Mouse (Mus musculus): Measurements from ENCODE around the gene Fgfr2.

Gene Fgfr2

GRCm38 (mm10) chr7:130695669-130696338 is 2427.3 kb downstream of the Fgfr2 start:
- peak; percentile 15 for DNase-seq (ENCODE audit: low read depth, low spot score)
- Histone ChIP-seq H3K36me3 (ENCODE audit: control insufficient read depth, insufficient read depth, low read length, poor library complexity, severe bottlenecking) (no peaks in the 10 kb centered on the region), H3K27me3 (ENCODE audit: control insufficient read depth, insufficient read depth, low read length, poor library complexity, severe bottlenecking) (no peaks in the 10 kb centered on the region)

- no peaks in the 10 kb centered on the region for H3K27me3 ChIP-seq (ENCODE audit: control insufficient read depth, insufficient read depth, low read length, poor library complexity, severe bottlenecking)
- no peaks in the 10 kb centered on the region for H3K36me3 ChIP-seq (ENCODE audit: control insufficient read depth, insufficient read depth, low read length, poor library complexity, severe bottlenecking)
- no peak for DNase-seq (ENCODE audit: low read depth, low spot score)
These were observed 2429.4 kb downstream of the Fgfr2 start for GRCm38 (mm10) chr7:130693800-130694193.

DNA sequence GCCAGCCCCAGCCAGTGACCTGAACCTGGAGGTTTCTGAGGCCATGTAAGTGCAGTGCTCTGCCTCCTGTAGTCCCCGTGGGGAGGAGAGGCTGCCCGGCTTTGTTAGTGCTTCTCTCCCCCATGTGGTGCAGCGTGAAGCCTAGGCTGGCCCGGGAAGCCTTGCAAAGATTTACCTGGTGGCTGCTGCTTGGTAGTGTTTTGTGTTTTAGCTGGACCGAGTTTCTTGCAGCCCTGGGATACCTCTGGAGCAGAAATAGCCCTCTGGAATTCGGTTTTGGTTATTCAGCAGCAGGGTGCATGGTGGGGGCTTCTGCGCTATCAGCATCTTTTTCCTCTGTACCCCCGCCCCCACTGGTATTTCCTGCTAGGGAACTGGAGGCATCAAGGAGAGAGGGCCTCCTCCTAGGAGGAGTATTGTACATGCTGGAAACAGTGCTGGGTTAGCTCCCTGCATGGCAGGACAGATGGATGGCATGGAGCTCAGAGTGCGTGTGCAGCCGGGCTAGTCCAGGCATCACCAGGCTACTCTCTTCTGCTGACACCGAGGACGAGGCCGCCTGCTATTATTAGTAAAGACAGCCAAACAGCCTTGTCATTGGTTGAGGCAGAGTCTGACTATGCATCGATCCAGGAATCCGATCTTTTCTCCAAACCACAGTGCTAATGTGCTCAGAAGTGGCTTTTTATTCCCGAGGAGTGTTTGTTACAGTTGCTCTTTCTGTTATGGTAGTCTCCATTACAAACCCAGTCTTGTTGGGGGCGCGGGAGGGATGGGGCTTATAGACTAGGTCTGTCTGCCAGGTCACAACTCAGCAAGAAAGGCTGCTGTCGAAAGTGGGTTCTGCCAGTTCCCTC is 2430.0 kb downstream of the Fgfr2 start:
- Histone ChIP-seq H3K27me3 (ENCODE audit: control insufficient read depth, insufficient read depth, low read length, poor library complexity, severe bottlenecking) (no peaks in the 10 kb centered on the region), H3K36me3 (ENCODE audit: control insufficient read depth, insufficient read depth, low read length, poor library complexity, severe bottlenecking) (no peaks in the 10 kb centered on the region)
- DNase-seq (ENCODE audit: low read depth, low spot score), result no peak

DNA sequence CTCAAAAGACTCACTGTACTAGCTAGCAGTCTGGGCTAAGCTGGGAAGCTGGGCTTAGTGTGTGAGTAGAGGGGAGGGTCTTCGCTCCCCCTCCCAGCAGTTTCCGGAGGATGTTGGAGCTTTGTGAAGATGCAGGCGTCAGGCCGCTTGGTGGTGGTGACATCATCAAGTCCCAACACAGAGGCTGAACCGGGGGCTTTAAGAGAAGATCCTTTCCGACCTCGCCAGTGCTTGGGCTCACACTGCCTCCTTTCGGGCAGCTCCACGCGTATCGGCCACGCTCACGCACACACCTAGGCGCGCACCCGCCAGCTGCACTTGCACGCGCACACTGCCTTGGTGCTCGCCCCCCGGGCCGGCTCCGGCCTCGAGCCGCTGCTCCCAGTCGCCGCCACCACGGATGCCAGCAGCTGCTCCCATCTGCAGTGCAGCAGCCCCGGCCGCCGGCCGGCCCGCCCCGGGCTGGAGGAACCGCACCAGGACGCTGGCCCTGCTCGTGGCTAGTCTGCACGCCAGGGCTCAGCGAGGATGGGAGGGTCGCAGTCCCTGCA is 2430.7 kb downstream of the Fgfr2 start:
- H3K27me3 ChIP-seq (ENCODE audit: control insufficient read depth, insufficient read depth, low read length, poor library complexity, severe bottlenecking), result no peaks in the 10 kb centered on the region
- no peak for DNase-seq (ENCODE audit: low read depth, low spot score)
- no peaks in the 10 kb centered on the region for H3K36me3 ChIP-seq (ENCODE audit: control insufficient read depth, insufficient read depth, low read length, poor library complexity, severe bottlenecking)

- Histone ChIP-seq H3K36me3 (ENCODE audit: control insufficient read depth, insufficient read depth, low read length, poor library complexity, severe bottlenecking) (no peaks in the 10 kb centered on the region), H3K27me3 (ENCODE audit: control insufficient read depth, insufficient read depth, low read length, poor library complexity, severe bottlenecking) (no peaks in the 10 kb centered on the region)
- no peak for DNase-seq (ENCODE audit: low read depth, low spot score)
These were observed 2431.2 kb downstream of the Fgfr2 start for GRCm38 (mm10) chr7:130691931-130692330.

GRCm38 (mm10) chr7:130690869-130691268 is 2432.3 kb downstream of the Fgfr2 start:
- DNase-seq (ENCODE audit: low read depth, low spot score), result no peak
- Histone ChIP-seq H3K36me3 (ENCODE audit: control insufficient read depth, insufficient read depth, low read length, poor library complexity, severe bottlenecking) (no peaks in the 10 kb centered on the region), H3K27me3 (ENCODE audit: control insufficient read depth, insufficient read depth, low read length, poor library complexity, severe bottlenecking) (no peaks in the 10 kb centered on the region)

DNA sequence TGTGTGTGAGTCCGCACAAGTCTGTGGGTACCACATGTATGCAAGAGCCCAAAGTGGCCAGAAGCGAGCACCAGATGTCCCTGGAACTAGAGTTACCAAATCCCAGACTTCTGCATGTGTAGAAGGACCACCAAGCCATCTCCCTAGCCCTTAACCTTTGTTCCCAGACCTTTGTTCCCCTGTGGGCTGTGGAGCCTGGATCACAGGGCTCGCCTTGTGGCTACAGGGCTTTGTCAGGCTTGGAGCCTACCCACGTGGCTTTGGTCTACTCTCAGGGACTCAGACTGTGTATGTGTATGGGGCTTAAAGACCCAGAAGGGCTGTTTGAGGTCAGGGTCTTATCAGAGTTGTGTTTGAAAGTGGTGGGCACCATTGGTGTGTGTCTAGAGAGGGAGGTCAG is 2434.5 kb downstream of the Fgfr2 start:
- no peak for DNase-seq (ENCODE audit: low read depth, low spot score)
- Histone ChIP-seq H3K36me3 (ENCODE audit: control insufficient read depth, insufficient read depth, low read length, poor library complexity, severe bottlenecking) (no peaks in the 10 kb centered on the region), H3K27me3 (ENCODE audit: control insufficient read depth, insufficient read depth, low read length, poor library complexity, severe bottlenecking) (no peaks in the 10 kb centered on the region)

DNA sequence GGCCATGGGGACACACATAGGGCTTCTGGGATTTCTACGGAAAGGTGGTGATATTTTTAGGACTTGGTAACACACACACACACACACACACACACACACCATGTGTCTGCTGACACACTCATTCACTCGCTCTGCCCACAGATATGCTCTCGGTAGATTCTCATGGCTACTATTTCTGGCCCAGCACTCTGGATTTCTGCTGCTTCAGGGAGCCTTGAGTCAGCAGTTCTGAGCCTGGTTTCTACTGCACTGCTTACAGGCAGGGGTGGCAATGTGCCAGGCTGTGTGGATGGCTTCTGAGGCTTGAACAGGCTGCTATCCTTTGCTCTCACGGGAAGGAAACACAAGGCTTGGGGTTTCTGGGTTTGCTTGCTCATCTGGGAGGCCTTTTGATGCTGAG is 2441.4 kb downstream of the Fgfr2 start:
- DNase-seq (ENCODE audit: low read depth, low spot score), result no peak
- H3K27me3 ChIP-seq (ENCODE audit: control insufficient read depth, insufficient read depth, low read length, poor library complexity, severe bottlenecking), result no peaks in the 10 kb centered on the region
- no peaks in the 10 kb centered on the region for H3K36me3 ChIP-seq (ENCODE audit: control insufficient read depth, insufficient read depth, low read length, poor library complexity, severe bottlenecking)

- no peaks in the 10 kb centered on the region for H3K36me3 ChIP-seq (ENCODE audit: control insufficient read depth, insufficient read depth, low read length, poor library complexity, severe bottlenecking)
- no peak for DNase-seq (ENCODE audit: low read depth, low spot score)
- H3K27me3 ChIP-seq (ENCODE audit: control insufficient read depth, insufficient read depth, low read length, poor library complexity, severe bottlenecking), result no peaks in the 10 kb centered on the region
These were observed 2444.7 kb downstream of the Fgfr2 start for GRCm38 (mm10) chr7:130678414-130678813.

DNA sequence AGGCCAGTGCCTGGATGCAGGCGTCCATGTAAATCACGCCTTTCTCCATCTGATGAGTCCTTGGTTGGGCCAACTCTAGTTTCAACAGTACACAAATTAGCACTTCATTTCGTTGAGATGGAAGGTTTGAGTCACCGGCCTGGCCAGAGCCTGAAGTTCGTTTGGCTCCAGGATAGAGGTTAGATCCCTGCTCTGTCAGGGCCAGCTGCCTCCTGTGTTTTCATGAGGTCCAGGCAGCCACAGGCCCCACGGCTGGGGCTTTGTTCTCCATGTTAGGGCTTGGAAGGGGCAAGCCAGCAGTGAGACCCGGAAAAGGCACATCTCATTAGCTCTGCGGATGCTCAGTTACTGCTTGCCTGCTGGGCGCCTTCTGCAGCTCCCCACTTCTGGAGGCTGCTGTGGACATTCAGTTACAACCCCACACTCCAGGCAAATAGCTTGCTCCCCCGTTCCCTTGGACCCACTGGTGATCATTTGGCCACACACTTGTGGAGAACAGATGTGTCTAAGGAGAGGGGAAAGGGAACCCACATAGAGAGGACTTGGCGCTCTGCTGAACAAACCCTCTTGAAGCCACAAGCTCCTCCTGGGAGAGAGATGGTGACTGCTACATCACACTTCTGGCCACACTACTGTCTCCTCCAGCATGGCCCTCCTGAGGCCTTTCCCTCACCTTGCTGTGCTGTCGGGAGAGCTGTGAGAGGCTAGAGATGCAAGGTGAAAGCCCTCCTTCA is 2445.4 kb downstream of the Fgfr2 start:
- H3K36me3 ChIP-seq (ENCODE audit: control insufficient read depth, insufficient read depth, low read length, poor library complexity, severe bottlenecking), result no peaks in the 10 kb centered on the region
- no peak for DNase-seq (ENCODE audit: low read depth, low spot score)
- H3K27me3 ChIP-seq (ENCODE audit: control insufficient read depth, insufficient read depth, low read length, poor library complexity, severe bottlenecking), result no peaks in the 10 kb centered on the region

DNA sequence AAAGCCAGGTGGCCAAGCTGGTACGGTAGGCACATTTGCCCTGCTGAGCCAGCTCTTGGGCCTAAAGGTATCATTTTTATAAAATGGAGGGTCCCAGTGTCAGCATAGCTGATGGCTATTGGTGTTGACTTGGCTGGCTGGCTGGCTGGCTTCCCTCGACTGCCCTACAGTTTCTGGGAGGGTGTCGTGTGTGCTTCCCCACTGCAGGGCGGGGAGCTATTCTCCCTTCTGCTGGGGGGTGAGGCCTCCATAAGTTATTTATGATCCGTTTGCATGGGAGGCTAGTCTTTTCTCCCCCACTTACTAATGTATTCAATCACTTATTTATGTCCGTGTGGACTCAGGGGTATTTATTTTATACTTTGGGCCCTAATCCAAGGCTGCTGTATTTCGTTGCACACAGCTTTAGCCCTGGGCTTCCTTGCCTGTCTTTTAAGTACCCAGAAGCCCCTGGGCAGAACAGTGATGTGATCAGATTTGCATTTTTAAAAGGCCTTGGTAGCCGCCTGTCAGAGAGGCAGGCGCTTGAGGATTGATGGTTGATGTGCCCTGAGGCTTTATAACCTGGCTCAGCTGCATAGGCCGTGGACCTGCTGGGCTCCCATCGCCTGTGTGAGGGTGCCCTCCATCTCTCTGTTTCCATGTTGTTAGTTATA is 2446.1 kb downstream of the Fgfr2 start:
- no peak for DNase-seq (ENCODE audit: low read depth, low spot score)

GRCm38 (mm10) chr7:130674526-130674925 is 2448.6 kb downstream of the Fgfr2 start:
- H3K36me3 ChIP-seq (ENCODE audit: control insufficient read depth, insufficient read depth, low read length, poor library complexity, severe bottlenecking), result no peaks in the 10 kb centered on the region
- H3K27me3 ChIP-seq (ENCODE audit: control insufficient read depth, insufficient read depth, low read length, poor library complexity, severe bottlenecking), result no peaks in the 10 kb centered on the region
- no peak for DNase-seq (ENCODE audit: low read depth, low spot score)

More for the DNA sequence above, 2446.1 kb downstream of the Fgfr2 start:
- Histone ChIP-seq H3K36me3 (ENCODE audit: control insufficient read depth, insufficient read depth, low read length, poor library complexity, severe bottlenecking) (no peaks in the 10 kb centered on the region), H3K27me3 (ENCODE audit: control insufficient read depth, insufficient read depth, low read length, poor library complexity, severe bottlenecking) (no peaks in the 10 kb centered on the region)

DNA sequence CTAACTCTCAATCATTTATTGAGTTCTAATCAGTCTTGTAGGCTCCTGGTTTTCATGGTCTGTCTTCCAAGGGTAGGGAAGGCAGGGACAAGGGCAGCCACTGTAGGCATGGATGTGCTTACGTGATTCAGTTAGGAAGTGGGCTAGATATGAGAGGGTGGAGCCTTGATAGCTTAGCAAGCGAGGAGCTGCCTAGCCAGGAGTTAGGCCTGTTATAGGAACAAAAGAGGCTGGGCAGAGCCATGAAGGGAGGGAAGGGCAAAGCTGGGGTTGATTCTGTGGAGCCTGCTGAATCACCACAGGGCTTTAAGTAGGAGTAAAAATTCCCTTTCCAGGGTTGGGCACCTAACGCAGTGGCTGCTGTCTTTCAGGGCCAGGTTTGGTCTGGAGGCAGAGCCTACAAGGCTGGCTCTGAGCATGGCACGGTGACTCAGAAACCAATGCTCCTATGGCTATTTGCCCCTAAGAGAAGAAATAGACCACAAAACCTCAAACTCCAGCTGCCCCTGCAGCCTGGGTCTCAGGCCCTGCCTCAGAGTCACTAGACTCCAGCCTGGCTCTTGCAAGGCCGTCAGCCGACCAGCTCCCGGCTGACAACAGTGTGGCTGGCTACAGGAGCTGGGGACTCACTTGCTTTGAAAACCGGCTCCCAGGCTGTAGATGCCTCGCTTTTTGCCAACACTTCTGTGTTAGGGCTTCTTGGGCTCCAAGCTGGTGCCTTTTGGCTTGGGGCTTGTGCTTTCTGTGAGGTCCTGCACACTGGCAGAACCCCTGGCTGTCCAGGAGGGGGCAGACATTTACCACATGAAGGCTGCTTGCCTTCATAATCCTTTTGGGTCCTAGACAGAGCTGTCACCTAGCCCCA is 2449.7 kb downstream of the Fgfr2 start:
- peak; percentile 10 for DNase-seq (ENCODE audit: low read depth, low spot score)
- no peaks in the 10 kb centered on the region for H3K36me3 ChIP-seq (ENCODE audit: control insufficient read depth, insufficient read depth, low read length, poor library complexity, severe bottlenecking)
- no peaks in the 10 kb centered on the region for H3K27me3 ChIP-seq (ENCODE audit: control insufficient read depth, insufficient read depth, low read length, poor library complexity, severe bottlenecking)

- no peak for DNase-seq (ENCODE audit: low read depth, low spot score)
- no peaks in the 10 kb centered on the region for H3K36me3 ChIP-seq (ENCODE audit: control insufficient read depth, insufficient read depth, low read length, poor library complexity, severe bottlenecking)
- H3K27me3 ChIP-seq (ENCODE audit: control insufficient read depth, insufficient read depth, low read length, poor library complexity, severe bottlenecking), result no peaks in the 10 kb centered on the region
These were observed 2451.8 kb downstream of the Fgfr2 start for GRCm38 (mm10) chr7:130671301-130671700.
